In the genomic region with DNA sequence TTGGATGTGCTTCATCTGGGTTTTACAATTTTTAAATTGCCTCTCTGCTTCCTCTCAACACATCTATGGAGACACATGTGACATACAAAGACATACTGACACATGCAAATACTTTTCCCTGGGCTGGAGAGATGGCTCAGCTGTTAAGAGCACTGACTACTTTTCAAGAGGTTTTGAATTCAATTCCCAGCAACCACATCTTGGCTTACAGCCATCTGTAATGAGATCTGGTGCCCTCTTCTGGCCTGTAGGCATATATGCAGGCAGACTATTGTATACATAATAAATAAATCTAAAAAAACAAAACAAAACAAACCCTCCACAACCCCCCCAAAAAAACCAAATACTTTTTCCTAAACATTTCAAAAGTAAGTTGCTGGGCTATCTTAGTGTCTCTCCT, we compare ENCODE assay signal across 8 mouse cellular contexts.
DNase-seq lines count a peak whose midpoint lies in the region.

No protein-coding gene starts in this region.

- intact Hi-C loops in heart, postnatal 10 days (cut with DNase I) = loop anchor here (2.0 to 5.0 kb wide), 2 partner anchors 21 to 452 kb away; no protein-coding TSS in a partner anchor
- intact Hi-C loops in heart, postnatal 25 days (cut with DNase I) = loop anchor here (5.0 kb wide), 1 partner anchor 77 kb away; a partner anchor contains a TSS

- DNase-seq in heart, postnatal 10 days = peak; percentile 37 to 50
- DNase-seq in heart, postnatal 25 days (ENCODE audit: low spot score) = no peak
- peak; percentile 76 for DNase-seq in 3T3-L1 (ENCODE audit: low read depth, low spot score)
- peak; percentile 35 to 41 for DNase-seq in B cell, adult 2 months
- DNase-seq in cerebellum, postnatal 10 days = peak; percentile 33 to 59
- DNase-seq in urinary bladder, postnatal 4 days (ENCODE audit: low spot score in 2 of 2) = no peak
- DNase-seq in urinary bladder, adult 18-20 months (ENCODE audit: low spot score in 2 of 2) = no peak
- no peak for DNase-seq in urinary bladder, postnatal 14 days (ENCODE audit: low spot score)

Comparison
In these comparisons a context has a peak if more than half of its experiments do, and no peak if none do; other contexts are left out.
1. DNase-seq: peak in heart, postnatal 10 days (2 of 2), 3T3-L1 (single experiment), B cell, adult 2 months (2 of 2) and cerebellum, postnatal 10 days (2 of 2); none in heart, postnatal 25 days (single experiment), urinary bladder, postnatal 4 days (0 of 2), urinary bladder, adult 18-20 months (0 of 2) and urinary bladder, postnatal 14 days (single experiment).